Mouse (Mus musculus): ENCODE results near the gene Olfr1184.
"Not testable (repeated sequence)": the region's sequence is repeated elsewhere in the genome, so short reads cannot be mapped to it uniquely, and the experiment has no call there.

The Olfr1184 gene

DNA sequence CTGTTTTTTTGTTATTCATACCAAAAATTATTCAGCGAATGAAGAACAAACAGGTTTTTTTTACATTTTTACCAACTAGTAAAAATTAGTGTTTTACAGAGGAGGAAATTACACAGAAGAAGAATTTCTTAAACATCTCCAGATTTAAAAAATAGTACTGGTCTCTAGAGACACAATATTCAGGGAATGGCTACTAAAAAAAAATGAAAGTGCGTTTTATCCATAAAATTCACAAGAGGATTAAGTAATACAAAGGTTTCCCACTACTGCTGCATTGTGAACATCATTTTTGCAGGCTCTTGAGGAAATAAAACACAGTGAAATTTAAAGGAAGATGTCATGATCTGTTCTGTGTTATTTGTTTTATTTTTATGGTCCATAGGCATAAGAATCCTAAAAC lies at the start of gene Olfr1184:
Gene Olfr1184, plus strand, starts transcription at position 301 of the 400 bp plus-strand sequence.
- DNase-seq (ENCODE audit: low spot score in 2 of 2) = no peak

DNA sequence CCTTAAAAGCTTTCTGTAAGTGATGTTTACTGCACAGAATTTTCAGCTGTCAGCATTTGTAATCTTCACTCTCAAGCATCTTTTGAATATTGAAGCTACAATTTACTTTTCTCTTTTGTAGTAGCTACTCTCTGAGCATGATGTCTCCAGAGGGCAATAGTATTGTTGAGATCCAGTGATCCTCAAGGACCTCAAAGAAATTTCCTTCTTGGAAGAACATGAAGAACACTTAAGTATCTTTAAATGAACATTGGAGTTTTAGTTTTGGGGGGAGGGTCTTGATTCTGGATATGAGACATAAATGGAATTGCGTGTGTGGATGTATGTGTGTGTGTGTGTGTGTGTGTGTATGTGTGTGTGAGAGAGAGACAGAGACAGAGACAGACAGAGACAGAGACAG lies 34.4 kb upstream of the Olfr1184 start, which contains the start of gene Gm13757:
Gene Gm13757, minus strand, starts transcription at position 101 of the 400 bp plus-strand sequence.
- DNase-seq (ENCODE audit: low spot score in 2 of 2) = no peak

DNA sequence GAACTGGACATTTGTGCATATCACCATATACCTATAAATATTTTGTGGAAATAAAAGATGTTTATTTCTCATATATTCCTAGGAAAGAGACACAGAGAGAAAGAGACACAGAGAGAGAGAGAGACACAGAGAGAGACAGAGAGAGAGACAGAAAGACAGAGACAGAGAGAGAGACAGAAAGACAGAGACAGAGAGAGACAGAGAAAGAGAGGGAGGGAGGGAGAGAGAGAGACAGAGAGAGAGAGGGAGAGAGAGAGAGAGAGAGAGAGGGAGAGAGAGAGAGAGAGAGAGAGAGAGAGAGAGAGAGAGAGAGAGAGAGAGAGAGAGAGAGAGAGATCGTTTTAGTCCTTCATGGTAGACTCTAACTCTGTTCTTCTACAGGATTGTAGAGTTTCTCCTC lies 28.8 kb upstream of the Olfr1184 start, which contains the start of gene Olfr1183:
Gene Olfr1183, plus strand, starts transcription at position 301 of the 400 bp plus-strand sequence.
- DNase-seq (ENCODE audit: low spot score in 2 of 2) = not testable (repeated sequence)

DNA sequence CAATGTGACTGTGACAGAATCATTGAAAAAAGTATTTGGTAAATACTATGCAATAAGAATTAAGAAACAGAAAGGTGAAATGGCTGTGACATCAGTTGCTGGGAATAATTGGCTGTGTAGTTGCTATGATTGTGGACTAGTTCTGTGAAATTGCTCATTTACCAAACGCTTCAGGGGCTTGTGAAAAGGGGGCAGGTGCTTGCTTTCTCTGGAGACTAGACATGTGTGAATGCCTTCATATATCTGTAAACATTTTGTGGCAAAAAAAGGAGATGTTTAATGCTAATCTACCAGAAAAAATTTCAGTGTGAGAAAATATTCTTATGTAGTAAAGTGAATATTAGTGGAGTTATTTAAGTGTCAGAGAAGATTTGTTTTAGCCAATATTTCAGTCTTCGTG lies 9.6 kb downstream of the Olfr1184 start, which contains the start of gene Olfr1185-ps1:
Gene Olfr1185-ps1, plus strand, starts transcription at position 301 of the 400 bp plus-strand sequence.
- no peak for DNase-seq (ENCODE audit: low spot score in 2 of 2)

DNA sequence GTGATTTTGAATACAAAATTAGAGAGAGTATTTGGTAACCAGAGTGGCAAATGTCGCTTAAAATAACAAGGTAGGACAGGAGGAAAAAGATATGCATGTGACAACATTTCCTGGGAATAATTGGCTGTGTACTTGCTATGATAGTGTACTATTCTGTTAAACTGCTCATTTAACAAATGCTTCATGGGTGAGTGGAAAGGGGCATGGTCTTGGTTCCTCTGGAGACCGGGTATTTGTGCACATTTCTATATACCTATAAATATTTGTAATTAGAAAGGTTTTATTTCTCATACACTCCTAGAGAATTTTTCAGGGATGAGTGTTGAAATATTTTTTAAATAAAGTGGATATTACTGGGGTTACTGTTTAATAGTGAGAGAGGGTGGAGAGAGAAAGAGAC lies 34.9 kb downstream of the Olfr1184 start, which contains the start of gene Olfr1186:
Gene Olfr1186, plus strand, starts transcription at position 301 of the 400 bp plus-strand sequence.
- DNase-seq (ENCODE audit: low spot score in 2 of 2) = no peak

DNA sequence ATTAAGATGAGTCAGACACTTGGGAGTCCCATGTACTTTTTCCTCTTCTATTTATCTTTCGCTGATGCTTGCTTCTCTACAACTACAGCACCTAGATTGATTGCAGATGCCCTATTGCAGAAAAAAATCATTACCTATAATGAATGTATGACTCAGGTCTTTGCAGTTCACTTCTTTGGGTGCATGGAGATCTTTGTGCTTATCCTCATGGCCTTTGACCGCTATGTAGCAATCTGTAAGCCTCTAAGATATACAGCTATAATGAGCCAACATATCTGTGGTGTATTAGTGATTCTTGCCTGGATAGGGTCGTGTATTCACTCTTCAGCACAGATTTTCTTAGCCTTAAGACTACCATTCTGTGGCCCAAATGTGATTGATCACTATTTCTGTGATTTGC lies 42.3 kb downstream of the Olfr1184 start:
- no peak for DNase-seq (ENCODE audit: low spot score in 2 of 2)

Measured in frontal cortex, postnatal 25 days (tissue).